Mouse (Mus musculus) embryonic fibroblast, embryonic 13.5 days (primary cell): ENCODE data around the gene Epha4.

Source experiments
- CTCF ChIP-seq: IDR thresholded peaks from 2 replicates; pipeline ENCODE4 v1.5.1; 2011; ENCODE audit warnings: mild to moderate bottlenecking, control low read depth, low read length, moderate library complexity, borderline replicate concordance; ENCODE audit not compliant: insufficient read depth
- POLR2A ChIP-seq: IDR thresholded peaks from 2 replicates; pipeline ENCODE4 v1.6.1; 2011; ENCODE audit warnings: low read depth, mild to moderate bottlenecking, control low read depth, low read length, moderate library complexity

GRCm38 (mm10) chr1:77490166-77490565 lies 24.7 kb downstream of the Epha4 start:
- TF ChIP-seq POLR2A (no peak), CTCF (no peak)
